Mouse (Mus musculus): ENCODE measurements around the gene Mgat3.
A peak's percentile ranks its signal among the peaks of the same experiment; 100 is the strongest.

- TF ChIP-seq CTCF (IDR thresholded peaks at IDR 0.05; ENCODE audit: low read depth) (peak; percentile 57), EP300 (IDR thresholded peaks at IDR 0.05; ENCODE audit: low read depth) (no peak)
These were observed 42.4 kb downstream of the Mgat3 start for GRCm38 (mm10) chr15:80215716-80216479.
